Mouse (Mus musculus) Muller cell, postnatal 12 days (primary cell): Measurements from ENCODE around the gene Nckap5.

Experiments used
- DNase-seq: peaks from one replicate; pipeline ENCODE4 v3.0.0-alpha.2; 2015; ENCODE audit errors: inconsistent ontology term

Gene Nckap5

DNA sequence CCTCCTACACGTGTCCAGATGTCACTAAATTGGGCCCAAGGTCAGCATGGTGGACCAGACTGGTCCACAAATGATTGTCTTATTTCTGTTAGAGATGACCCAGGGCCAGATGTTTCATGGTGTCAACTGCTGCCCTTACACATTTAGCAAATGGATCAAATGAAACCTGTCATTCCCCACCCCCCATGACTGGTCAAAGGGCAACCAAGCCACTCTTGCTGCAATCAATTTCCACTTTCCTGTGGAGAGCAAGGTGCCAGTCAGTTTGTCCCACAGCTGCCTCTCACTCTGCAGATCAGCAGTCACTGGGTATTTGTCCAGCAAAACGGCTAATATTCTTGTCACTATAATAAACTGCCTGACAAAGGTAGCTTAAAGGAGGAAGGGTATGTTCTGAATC lies 463.9 kb downstream of the Nckap5 start:
- DNase-seq: no peak

DNA sequence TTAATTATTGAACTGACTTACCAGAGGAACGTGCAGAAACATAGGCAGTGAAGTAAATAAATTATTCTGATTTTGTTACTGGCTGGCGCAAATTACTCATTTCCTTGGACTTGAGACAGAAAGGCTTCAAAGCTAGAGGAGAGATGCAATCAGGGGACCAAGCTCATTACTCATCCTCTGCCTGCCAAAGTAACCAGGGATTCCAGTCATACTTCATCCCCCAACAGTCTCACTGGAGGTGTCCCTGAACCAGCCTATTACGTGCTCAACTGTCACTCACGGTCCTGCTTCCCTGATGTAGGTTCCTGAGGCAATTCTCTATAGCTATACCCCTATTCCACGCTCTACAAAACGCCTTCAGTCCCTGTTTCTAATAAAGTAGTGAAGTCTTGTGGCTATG lies 466.0 kb downstream of the Nckap5 start:
- peak; percentile 81 for DNase-seq

DNA sequence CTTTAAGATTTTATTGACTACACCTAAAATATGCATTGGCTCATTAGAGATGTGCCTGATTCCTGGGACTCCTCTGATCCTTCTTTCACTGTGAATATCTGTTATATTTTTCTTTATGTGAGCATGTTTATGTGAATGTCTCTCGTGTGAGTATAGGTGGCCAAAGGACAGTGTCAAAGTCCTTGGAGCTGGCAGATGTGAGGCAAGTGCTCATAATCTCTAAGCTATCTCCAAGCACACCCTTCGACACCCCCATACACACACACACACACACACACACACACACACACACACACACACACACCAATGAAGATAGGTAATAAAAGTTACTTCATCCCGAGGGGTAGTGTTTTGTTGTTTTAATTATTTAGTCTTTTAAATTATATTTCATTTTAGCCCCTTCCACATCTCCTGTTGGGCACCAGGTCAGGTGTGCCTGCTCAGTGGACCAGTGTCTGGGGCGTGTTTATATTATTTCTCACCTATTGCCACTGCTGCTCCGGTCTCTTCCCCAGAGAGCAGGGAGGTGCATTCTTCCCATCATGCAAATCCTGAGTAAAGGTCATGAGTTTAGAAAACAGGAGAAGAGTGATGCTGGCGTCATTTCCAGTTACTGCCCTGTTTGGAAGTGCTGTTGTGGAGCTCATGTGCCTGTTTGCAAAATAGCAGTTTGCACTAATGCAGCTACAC lies 469.9 kb downstream of the Nckap5 start:
- DNase-seq: no peak

DNA sequence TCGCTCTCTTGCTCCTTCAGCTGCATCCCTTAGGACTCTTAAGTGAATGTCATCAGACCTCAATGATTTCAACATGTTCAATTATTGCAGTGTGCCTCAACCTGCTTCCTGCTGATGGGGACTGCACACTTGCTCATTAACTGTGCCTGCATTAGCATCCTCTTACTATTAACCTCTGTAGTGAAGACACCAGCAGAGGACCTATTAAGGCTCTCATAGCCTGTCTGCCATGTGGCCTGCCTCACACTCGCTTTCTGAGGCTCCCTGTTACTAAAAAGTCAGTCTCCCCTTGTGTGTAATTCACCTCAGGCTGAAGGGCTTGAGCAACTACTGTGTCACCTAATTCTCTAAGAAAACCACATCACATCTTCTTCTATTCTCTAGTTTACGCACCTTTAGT lies 470.5 kb downstream of the Nckap5 start:
- DNase-seq: no peak

DNA sequence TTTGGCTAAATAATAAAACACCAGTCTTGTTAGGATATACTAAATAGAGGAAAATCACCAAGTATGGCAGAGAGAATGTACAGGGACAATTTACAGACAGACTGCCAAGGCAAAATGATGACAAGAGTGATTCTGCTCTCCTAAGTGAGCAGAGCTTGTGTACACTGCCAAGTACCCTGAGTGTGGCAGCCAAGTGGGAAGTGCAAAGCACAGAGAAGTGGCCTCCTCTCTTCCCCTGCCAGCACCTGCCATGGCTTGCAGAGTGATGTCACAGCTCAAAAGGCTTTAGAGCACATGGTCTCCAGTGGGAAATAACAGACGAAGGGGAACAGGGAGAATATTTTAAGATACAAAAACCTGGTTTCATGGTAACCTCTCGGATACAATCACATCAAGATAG lies 488.8 kb downstream of the Nckap5 start:
- DNase-seq: no peak

DNA sequence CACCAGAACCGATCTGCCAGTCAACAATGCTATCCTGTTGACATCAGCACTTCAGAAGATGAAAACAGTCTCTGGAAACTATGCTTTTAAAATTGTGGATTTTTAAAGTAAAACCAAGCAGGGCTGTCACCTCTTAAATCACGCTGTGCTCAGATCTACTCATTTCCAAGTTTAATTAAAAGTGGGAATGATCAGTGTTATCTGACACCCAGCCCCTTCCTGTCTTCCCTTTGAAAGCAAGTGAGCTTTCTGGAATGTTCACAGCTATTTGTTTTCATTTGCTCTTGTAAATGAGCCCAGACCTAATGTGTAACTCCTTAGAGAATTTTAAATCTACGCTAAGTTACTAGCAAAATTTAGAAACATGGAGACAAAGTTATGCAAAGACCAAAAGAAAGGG lies 491.3 kb downstream of the Nckap5 start:
- DNase-seq: no peak

DNA sequence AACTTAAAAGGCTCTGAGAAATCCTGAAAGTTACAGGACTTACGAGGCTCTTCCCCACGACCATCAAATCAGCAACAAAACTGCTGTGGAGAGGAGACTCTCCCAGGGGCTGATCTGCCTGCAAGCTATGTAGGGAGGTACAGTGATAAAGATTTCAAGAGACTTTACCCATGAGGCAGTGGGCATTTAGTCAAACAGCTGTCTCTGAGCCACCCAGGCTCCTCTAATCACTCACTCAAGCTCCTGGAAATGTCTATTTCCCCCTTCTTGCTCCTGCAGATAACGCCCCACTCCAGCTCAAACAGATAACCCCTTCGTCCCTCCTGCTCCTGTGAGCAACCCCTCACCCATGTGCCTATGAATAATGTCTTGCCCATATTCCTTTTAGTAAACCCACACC lies 496.4 kb downstream of the Nckap5 start:
- no peak for DNase-seq

DNA sequence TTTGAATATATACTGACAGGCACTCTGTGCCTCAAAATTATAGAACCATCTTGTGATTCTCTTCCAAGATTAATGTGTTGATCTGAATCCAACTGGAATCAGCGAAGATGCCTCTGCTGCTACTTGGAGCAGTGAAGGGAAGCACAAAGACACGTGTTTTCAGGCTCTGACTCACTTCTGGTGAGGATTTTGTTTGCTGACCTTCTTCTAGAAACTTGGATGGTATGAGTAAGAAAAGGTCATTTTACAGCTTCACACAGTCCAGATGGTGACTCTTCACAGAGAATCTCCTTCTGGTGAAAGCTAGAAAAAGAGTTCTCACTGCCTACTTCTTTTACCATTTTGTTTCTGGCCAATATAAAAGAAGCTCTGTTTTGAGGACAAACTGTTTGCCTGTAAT lies 498.6 kb downstream of the Nckap5 start:
- DNase-seq: peak; percentile 26

DNA sequence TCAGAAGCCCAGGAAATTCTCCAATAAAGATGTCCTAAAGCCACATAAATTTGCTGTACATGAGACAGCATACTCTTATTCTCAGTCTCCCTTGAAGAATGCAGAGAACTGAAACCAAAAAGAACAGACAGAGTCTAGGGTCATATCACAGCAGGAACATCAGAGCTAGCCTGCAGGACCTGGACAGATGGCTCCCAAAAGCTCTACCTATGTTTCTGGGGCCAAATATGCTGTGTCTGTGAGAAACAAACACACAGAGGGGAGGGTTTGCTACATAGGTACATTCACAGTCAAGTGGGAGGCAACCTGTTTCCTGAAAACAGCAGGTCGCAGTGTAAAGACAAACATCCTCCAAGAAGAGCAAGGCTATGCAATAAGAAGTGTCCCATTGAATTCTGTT lies 509.9 kb downstream of the Nckap5 start:
- no peak for DNase-seq

DNA sequence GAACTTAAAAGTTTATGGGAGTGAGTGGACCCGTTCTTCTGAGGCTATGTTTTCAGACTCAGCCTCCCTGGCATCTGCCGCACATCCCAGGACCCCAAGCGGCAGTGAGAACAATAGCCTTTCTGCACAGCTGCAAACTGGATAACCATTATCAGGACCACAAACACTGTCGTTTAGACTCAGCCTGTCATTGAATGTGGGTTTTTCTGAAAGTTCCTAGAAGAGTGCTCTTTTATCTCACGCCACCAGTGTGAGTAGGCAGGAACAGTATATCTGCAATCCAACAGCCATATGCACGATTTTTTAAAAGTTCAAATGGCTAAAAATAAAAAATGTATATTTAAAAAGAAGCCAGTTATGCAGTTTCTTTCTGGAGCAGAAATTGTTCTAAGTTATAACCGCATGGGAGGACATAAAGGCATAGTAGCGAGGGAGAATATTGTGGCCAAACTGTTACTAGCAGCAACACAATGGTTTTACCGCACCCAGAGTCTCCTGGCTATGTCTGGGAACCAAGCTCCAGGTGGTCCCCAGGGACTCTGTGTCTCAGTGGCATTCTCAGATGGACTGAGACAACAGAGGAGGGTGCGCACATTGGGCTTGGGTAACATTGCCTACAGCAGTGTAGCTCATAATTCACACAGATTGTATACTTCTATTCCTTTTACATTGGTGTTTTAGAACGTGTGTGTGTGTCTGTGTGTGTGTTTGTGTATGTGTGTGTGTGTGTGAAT lies 512.6 kb downstream of the Nckap5 start:
- no peak for DNase-seq

DNA sequence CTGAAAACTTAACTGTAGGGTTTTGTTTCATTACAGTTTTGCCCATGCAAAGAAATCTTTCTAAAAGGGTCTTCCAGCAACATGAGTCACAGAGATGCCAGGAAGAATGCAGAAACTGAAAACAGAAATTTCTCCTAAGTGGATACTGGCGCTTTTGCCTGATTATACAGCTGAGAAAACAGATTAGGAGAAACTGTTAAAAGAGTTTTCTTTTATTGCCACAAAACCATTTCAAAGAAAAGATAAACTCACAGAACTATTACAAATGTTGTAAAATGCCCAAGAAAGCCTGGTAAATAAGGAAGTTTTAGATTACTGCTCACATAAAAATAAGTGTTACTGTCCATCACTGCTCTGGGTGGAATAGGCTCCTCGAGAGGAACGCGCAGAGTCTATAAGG lies 513.3 kb downstream of the Nckap5 start:
- no peak for DNase-seq

DNA sequence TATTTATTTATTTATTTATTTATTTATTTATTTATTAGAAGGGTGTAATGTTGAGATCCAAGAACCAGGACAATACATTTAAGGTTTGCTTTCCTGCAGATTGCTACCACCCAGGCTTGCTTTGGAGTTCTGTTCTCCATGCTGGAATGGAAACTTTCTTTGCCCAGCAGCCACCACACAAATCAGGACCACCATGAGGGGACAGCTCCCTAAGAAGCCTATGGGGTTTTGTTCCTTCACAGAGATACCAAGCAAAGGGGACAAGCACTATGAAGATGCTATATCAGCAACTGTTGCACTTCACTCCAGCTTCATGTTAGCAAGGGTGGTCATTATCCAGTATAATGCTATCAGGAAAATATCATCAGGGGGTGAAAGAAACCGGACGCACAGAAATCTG lies 513.7 kb downstream of the Nckap5 start:
- DNase-seq: peak; percentile 19

DNA sequence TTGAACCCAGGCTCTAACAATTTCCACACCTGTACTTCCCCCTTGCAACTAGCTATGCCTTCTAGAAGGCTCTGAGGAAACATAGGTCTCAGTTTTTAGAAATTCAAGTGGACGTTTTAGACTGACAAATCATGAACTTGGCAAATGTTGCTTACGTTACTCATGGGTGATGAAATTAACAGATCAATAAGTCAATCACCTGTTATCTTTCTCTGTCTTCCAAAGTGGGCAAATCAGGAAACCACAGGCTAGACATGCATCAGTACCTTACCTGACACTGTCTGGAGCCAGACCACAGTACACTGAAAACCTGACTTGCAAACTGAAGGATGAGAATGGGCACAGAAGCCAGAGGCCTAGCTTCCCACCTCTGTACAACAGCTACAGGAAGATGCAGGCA lies 529.5 kb downstream of the Nckap5 start:
- DNase-seq: no peak

DNA sequence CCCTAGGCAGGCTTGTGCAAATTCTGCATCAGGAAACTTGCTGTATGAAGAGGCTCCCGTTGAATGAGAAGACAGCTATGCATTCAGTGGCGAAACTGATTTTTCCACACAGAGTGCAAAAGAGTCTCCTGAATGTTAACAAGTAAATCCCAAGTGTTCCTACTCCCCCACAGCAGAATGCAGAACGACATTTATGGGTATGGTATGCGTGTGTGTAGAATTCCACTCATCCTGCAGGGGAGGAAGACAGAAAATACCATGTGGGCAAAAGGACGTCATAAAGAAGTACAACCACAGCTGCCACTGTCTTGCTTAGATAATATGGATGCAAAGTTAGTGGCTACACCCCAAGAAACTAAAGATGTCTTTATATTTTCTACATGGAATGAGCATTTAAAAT lies 565.7 kb downstream of the Nckap5 start:
- DNase-seq: no peak

DNA sequence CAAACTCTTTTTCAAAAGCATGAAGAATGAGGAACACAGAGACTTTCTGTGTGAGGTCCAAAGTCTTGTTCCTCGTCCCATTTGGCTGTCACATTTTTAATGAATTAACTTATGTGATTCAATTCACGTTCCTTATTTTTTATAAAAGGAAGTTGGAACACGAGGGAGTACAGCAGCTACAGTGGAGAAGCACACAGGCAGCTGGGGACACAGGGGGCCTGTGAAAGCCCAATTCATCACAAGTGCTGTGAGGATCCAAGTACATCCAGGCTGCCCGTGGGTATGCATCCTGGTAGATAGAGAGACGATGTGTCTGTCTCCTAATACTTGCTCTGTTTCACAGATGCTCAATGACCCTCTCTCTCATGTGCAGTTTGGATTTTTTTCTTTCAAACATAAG lies 576.2 kb downstream of the Nckap5 start:
- DNase-seq: no peak

DNA sequence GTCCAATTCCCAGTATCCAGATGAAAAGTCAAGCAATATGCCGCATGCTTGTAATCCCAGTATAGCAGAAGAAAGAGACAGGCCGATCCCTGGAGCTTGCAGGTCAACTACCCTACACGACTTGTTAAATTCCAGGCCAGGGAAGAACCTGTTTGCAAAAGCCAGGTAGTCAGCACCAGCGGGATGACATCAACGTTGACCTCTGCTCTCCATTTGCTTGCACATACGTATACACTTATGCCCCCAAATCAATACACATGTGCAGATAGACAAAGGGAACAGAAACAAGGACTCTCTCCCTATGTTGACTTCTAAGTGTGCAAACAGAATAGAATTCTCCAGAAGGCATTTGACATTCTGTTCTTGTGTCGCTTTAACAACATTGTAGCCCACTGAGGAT lies 576.7 kb downstream of the Nckap5 start:
- no peak for DNase-seq

DNA sequence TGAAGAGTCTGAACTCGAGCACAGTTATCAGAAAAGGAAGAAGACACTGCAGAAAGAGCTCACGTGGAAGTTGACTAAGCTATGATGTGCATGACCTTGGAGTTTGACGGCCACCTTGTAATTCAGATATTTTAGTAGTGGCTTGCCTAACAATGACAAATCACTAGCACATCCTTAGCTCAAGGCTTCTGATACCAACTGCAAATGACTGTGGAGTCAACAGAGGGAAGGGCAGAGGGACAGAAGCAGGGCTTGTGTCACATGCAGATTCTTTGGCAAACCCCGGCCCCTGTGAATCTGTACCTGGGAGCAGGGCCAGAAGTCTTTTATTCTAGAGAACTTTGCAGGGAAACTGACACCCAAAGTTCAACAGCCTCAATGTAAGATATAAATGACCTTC lies 597.4 kb downstream of the Nckap5 start:
- peak; percentile 2 for DNase-seq

DNA sequence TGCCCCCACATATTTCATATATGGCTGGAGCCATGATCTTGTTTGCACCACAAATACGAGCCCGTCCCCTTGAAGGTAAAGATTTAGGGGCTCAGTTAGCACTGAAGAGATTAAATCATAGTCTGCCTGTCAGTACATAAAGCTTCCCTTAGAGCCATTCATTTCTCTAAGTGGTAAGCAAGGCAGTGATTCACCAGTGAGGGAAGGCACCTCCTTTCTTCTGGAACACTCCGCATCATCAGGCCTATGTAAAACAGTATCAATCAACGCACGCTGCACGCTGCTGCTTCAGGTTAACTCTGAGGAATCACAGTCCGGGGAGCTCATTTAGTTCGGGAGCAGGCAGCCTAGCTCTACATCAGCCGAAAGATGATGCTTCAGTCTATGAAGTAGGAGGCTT lies 599.4 kb downstream of the Nckap5 start:
- DNase-seq: no peak

DNA sequence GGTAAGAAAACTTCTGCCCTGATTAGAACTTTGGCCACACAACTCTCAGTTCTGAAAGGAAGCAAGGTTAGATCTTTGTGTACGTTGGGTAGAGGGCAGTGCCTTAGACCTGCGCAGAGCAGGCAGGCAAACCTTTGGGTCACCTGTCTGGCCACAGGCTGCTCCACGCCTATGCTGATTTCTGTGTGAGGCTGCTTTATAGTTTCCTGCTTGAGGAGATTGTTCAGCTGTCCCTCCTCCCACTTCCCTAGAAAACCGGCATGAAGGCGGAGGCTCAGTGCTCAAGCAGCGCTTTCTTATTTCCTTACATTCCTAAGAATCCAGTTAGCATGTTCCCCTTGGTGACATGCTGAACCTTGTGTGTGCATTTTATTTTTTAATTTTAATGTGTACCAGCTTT lies 620.4 kb downstream of the Nckap5 start:
- DNase-seq: no peak

DNA sequence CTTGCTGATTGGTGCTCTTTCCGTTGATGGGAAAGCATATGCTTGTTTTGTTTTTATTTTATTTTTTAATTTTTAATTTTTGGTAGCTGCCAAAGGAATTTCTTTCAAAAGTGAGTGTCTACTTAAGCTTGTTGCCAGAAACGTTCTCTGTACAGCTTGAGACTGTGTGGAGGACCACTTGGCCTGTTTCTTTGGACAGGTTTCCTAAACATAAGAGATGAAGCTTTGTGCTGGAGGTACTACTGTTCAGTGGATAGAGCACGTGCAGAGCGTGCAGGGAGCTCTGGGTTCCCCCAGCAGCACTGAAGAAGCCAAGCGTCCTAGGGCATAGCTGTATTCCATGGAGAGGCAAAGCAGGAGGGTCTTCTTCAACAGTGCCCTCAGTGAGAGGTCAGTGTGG lies 620.9 kb downstream of the Nckap5 start:
- DNase-seq: no peak

DNA sequence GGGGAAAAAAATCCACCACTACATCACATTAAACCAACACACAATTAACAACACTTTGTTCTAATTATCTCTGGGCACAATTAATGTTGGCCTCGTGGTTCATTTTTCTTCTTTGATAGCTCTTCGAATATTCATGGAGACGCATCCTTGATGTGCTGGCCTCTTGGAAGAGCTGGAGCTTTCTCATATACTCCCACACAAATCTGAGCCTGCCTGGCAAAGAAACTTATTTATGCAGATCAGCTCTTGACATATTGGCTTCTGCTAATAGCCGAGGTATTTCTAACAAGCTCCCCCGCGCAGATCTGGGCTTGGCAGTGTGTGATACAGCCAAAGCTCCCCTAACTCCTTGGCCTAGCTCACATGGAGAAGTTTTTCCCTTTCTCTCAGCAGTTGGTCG lies 621.5 kb downstream of the Nckap5 start:
- DNase-seq: no peak

DNA sequence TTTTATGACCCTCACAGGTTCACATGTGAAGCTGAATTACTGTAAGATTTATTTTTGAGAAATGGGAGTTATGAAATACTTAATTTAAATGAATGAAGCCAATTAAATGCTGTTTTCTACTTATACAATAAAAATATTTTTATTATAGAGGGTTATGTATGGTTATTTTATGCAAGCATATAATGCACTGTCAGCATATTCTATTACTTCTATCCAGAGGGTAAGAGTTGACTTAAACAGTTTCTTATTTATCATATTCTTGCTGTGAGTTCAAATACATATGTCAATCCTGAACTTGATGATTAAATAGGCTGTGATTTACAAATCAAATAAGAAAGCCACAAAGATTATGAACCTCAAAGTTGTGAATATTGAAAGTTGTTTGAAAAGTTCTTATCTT lies 633.7 kb downstream of the Nckap5 start:
- DNase-seq: no peak

DNA sequence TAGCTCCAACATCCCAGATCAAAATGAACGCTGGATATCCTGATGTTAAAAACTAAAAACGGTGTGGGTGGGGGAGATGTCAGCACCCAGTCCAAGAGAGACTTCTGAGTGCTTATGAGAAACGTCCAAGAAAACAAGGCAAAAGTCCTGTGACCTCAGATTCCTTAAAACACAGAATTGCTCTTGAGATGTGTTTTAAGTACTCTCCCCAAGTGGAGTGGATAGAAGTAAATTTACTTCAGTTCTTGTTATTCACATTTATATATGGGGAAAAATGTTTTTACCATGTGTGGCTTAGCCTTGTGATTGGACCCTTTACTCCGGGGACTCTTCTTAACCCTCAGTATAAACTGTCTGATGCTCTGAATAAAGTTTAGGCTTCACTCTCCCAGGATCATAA lies 640.2 kb downstream of the Nckap5 start:
- no peak for DNase-seq

DNA sequence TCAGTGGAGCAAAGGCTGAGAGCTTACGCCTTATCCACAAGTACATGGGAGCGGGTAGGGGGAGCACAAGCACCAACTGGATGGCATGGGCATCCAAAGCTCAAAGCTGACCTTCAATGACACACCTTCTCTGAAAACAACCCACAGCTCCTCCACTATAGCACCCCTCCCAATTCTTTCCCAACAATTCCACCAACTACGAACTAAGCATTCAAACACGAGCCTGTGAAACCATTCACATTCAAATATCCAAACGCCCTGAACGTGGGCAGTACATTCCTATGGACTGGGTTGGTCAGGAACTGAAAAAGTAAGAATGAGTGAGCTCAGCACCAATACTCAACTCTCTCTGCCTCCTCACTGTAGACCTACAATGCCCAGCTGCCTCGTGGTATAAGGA lies 646.8 kb downstream of the Nckap5 start:
- no peak for DNase-seq
